Mouse (Mus musculus) cerebellum, postnatal 25 days (tissue): Measurements from ENCODE around the gene Tent4b.

Source experiments
- DNase-seq, 2 experiments: peaks; one replicate each; pipeline ENCODE4 v3.0.0; 2021; ENCODE audit warnings: mixed read lengths in 2 of 2

Tent4b gene

GRCm38 (mm10) chr8:88307736-88308135 lies 108.7 kb downstream of the Tent4b start:
- DNase-seq = no peak
